Mouse (Mus musculus): ENCODE results near the gene Aven. TPM values are rescaled to one million over a fixed set of nuclear protein-coding genes. Genes with fewer than 3 reads are reported as not detected.

Aven gene
- total RNA-seq, 2 experiments from 2014 or later, result 15.8 to 23.6 TPM

- DNase-seq, result no peak
- intact Hi-C loops (cut with DNase I; ENCODE audit: low total_unique reads), result no loop called here
Measured at GRCm38 (mm10) chr2:112532812-112533496, 40.2 kb downstream of the Aven start.

DNA sequence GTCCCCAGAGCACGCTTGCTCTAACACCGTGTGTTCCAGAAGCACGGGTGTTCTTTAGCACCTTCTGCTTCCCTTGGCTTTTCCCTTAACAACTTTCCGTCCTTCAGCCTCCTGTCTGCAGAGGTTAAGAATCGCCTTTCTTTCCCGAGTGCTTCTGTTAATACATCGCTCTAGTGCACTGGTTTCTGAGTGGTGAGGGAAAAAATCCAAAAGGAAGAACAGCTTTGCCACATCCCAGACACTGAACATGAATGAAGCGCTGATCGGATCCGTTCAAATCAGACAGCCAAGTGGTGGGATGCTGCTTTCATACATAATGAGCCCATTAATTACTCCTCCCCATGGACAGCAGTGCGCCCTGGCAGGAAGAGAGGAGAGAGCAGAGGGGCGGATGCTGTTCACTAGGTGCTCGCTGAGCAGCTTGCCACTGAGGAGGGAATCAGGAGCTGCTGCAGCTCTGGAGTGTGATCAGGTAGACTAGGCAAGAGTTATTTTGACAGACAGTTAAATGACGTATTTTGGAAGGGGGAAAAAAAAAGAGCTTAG is 42.0 kb downstream of the Aven start:
- DNase-seq, result no peak
- intact Hi-C loops (cut with DNase I; ENCODE audit: low total_unique reads), result no loop called here

DNA sequence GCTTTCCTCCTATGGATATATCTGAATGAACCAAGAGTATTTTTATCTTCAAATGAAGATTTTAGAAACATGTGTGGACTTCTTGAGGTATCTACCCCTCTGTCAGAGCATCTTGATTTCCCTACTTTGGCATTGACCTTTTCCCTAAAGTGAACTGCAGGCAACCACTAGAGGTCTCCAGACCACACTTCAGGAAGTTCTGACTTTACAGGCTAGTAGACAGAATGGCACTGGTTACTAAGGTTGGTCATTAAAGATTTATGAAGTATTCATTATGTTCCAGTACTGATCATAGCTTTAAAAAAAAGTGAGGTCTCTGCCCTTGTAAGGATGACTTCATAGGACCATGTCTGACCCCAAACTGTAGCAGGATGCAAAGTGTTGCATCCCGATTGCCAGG is 46.0 kb downstream of the Aven start:
- DNase-seq, result no peak
- intact Hi-C loops (cut with DNase I; ENCODE audit: low total_unique reads), result no loop called here

- no peak for DNase-seq
- intact Hi-C loops (cut with DNase I; ENCODE audit: low total_unique reads), result loop anchor here (10.0 kb wide), 1 partner anchor 223 kb away; no protein-coding TSS in a partner anchor
Measured at GRCm38 (mm10) chr2:112541695-112542285, 49.0 kb downstream of the Aven start.

DNA sequence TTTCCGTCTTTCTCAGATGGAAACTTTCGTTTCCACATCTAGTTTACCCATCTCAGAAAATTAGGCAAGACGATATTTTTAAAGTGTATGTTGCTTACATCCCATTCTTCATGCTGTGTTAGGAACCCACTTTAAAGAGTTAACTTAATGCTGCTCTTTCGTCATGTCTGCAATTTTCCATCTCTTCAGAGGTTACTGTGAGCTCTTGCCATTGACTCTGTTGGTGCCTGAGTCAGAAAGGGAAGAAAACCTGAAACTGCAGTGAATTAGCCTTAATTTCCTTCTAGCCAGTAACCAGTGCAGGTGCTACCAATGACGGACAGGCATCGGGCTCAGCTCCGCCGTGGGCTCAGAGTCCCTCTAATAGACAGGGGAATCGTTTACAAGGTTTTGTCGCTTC is 63.8 kb downstream of the Aven start:
- intact Hi-C loops (cut with DNase I; ENCODE audit: low total_unique reads), result no loop called here
- no peak for DNase-seq

DNA sequence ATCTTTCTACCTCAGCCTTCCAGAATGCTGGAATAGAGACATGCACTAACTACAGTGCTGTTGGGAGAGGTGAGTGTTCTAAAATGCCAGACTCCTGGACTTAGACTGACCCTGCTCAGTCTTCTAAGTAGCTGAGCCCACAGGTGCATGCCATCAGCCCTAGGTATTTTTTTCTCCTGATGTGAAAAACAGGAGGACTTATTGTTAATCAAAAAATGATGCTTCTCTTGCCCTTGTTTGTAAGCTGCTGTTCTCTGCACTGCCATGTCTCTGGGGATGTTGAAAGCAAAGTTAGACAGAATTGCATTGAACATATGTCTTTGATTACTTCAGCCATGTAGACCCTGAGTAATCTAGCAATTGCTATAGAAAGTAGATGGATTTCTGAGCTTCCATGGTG is 64.7 kb downstream of the Aven start:
- intact Hi-C loops (cut with DNase I; ENCODE audit: low total_unique reads), result no loop called here

GRCm38 (mm10) chr2:112561549-112561948 is 68.8 kb downstream of the Aven start:
- no peak for DNase-seq
- intact Hi-C loops (cut with DNase I; ENCODE audit: low total_unique reads), result no loop called here

More for the DNA sequence above, 64.7 kb downstream of the Aven start:
- DNase-seq, result no peak

GRCm38 (mm10) chr2:112565060-112565459 is 72.3 kb downstream of the Aven start:
- no peak for DNase-seq
- intact Hi-C loops (cut with DNase I; ENCODE audit: low total_unique reads), result no loop called here

GRCm38 (mm10) chr2:112566290-112567085 is 73.7 kb downstream of the Aven start:
- intact Hi-C loops (cut with DNase I; ENCODE audit: low total_unique reads), result no loop called here
- DNase-seq, result no peak

DNA sequence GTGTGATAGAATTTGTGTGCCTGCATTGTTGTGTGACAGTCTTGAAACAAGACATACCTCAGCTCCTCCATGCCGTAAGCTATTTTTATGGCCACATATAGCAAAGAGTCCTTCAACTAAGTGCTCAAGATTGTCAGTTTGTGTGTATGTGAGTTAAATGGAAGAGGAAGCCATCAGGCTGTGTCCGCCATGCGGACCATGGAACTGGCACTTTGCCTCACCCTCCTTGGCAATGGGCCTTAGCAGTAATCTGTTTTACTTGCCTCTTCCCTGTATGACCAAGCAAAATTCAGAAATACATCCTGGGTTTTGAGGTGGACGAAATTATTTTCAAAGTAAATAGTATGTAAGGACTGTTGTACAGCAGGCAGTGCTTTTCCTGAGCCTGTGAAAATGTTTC is 75.0 kb downstream of the Aven start:
- DNase-seq, result no peak
- intact Hi-C loops (cut with DNase I; ENCODE audit: low total_unique reads), result no loop called here

GRCm38 (mm10) chr2:112590985-112591384 is 98.2 kb downstream of the Aven start:
- no peak for DNase-seq
- intact Hi-C loops (cut with DNase I; ENCODE audit: low total_unique reads), result no loop called here

DNA sequence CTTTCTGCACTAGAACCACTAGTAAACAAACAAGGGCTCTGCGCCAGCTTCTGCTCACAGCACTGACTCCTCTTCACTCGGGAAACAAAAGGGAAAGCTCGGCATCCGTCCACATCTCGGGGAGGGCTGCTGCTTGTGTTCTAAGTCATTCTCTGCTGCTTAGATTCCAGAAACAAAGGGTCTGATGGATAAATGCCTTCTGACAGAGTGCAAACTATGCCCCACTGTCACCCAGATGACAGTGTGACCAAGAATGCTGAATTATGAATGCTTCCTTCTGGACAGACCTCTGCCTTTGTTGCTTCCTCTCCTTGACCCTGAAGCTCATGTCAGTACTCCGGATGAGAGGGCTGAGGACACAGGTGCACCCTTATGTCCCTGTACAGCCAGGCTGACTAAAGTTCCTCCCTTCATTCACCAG is 98.7 kb downstream of the Aven start:
- intact Hi-C loops (cut with DNase I; ENCODE audit: low total_unique reads), result no loop called here
- DNase-seq, result peak; percentile 36

DNA sequence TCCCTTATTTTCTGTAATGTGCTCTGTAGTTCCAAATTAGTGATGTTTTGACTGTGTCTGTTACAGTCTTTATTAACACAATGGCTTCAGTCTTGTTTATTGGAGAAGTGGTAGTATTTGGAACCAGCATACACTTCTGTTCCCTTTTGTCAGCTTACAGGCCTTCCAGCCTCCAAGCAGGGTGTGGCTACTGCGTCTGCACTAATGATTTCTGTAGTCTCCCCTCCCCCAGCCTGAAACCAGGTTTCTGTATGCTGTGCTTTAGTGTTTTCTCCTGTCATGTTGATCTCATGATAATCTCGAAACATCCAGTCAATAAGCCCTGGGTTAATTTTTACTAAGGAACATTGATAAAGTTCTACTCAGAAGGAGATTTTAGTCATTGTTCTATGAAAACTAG is 100.6 kb downstream of the Aven start:
- intact Hi-C loops (cut with DNase I; ENCODE audit: low total_unique reads), result no loop called here
- DNase-seq, result no peak

GRCm38 (mm10) chr2:112593781-112594180 is 101.0 kb downstream of the Aven start:
- intact Hi-C loops (cut with DNase I; ENCODE audit: low total_unique reads), result no loop called here

GRCm38 (mm10) chr2:112595807-112596206 is 103.0 kb downstream of the Aven start:
- intact Hi-C loops (cut with DNase I; ENCODE audit: low total_unique reads), result no loop called here

More at GRCm38 (mm10) chr2:112593781-112594180, 101.0 kb downstream of the Aven start:
- no peak for DNase-seq

DNA sequence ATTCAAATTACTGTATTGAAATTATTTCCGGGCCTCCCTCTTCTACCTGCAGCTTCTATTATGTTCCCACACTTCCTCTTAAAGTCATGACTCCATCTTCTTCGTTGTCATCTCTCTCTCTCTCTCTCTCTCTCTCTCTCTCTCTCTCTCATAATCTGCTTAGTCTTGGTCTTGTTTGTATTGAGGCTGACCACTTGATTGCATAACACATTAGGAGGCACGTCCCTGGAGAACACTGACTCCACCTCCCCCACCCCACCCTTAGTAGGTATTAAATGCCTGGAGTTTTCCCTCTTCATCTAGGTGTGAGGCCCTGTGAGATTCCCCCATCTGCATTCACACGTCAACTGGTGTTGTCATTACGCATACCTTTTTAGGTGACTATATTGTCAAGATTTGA is 103.7 kb downstream of the Aven start:
- intact Hi-C loops (cut with DNase I; ENCODE audit: low total_unique reads), result no loop called here
- no peak for DNase-seq

More at GRCm38 (mm10) chr2:112595807-112596206, 103.0 kb downstream of the Aven start:
- no peak for DNase-seq

DNA sequence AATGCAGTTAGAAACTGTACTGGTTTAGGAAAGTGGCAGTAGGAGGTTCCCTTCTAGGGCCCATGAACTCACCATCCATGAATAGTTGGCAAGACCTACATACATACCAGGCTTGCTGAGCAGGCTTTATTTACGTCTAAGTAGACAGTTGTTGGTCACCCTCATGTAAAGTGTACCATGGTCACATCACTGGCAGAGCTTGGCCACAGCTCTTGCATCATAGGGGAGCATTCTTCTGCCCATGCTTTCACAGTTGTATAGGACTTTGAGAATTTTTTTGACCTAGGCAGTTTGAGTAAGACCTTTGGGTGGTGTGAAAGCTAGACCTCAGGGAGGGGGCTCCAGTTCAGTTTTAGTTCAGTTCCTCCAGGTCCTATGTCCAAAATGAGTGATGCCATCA is 104.3 kb downstream of the Aven start:
- intact Hi-C loops (cut with DNase I; ENCODE audit: low total_unique reads), result no loop called here
- DNase-seq, result no peak

DNA sequence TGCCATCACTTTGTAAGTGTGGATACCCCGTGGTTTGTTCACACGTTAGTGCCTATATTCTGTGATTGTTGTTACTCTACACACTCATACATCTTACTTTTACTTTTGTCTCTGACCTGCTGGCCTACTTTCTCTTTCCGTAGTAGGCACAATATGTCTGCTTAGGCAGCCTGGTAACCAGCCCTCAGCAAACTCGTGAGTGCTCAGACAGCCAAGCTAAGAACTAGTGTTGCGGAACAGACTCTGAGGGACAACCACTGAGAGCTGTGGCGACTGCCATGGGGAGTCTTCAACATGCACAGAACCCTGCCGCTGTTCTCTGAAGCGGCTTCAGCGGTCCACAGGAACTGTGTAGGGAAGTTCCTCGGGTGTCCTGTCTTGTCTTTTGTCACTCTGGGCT is 107.5 kb downstream of the Aven start:
- intact Hi-C loops (cut with DNase I; ENCODE audit: low total_unique reads), result no loop called here
- DNase-seq, result no peak

GRCm38 (mm10) chr2:112602487-112602886 is 109.7 kb downstream of the Aven start:
- DNase-seq, result no peak
- intact Hi-C loops (cut with DNase I; ENCODE audit: low total_unique reads), result no loop called here

DNA sequence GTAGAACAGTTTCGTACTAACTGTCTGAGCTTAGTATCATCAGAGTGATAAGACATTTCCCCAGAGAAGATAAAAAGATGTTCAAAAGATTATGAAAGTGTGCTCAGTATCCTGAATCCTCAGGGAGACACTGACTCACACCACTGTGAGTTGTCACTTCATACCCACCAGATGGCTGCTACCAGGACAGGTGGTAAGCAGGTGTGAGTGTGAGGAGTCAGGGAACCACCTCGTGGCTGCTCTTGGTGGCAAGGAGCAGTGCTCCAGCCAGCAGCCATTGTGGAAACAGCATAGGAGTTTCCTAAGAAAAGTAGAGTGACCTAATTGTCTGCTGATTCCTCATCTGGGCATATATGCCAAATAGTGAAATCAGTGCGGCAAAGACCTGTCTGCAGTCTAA is 113.8 kb downstream of the Aven start:
- DNase-seq, result no peak
- intact Hi-C loops (cut with DNase I; ENCODE audit: low total_unique reads), result no loop called here
